14 mouse cellular contexts compared by ENCODE assay signal in genomic region chr9:18907699-18908098, GRCm38 (mm10). TPM values are rescaled to one million over a fixed set of nuclear protein-coding genes. Genes with fewer than 3 reads are reported as not detected.
"Had no signal": no experiment of that assay in that cellular context is flagged by ENCODE, and none has a peak within 500 bp of the region (broad histone marks: within the 10 kb centered on the region; RNA-seq: fewer than 3 reads in every experiment).

No protein-coding gene starts in this region.

RNA-seq across cellular contexts. Expression of gene Olfr832, which starts 29.2 kb away (rescaled TPM):
- total RNA-seq: neutrophil, adult 5-6 weeks had no signal
- polyA plus RNA-seq: neural tube, embryonic 13.5 days; neural tube, embryonic 14.5 days; neural tube, embryonic 15.5 days; small intestine, adult 2 months; spleen, adult 2 months; stomach, embryonic 14.5 days; stomach, embryonic 15.5 days; stomach, embryonic 16.5 days; stomach, postnatal 0 days; testis, adult 2 months; thymus, adult 2 months; thymus, postnatal 0 days; urinary bladder, adult 2 months had no signal

RNA-seq across cellular contexts. Expression of gene Olfr830, which starts 33.2 kb away (rescaled TPM):
- total RNA-seq: neutrophil, adult 5-6 weeks had no signal
- polyA plus RNA-seq: neural tube, embryonic 13.5 days; neural tube, embryonic 14.5 days; neural tube, embryonic 15.5 days; small intestine, adult 2 months; spleen, adult 2 months; stomach, embryonic 14.5 days; stomach, embryonic 15.5 days; stomach, embryonic 16.5 days; stomach, postnatal 0 days; testis, adult 2 months; thymus, adult 2 months; thymus, postnatal 0 days; urinary bladder, adult 2 months had no signal

RNA-seq across cellular contexts. Expression of gene Olfr829, which starts 53.0 kb away (rescaled TPM):
- total RNA-seq: neutrophil, adult 5-6 weeks had no signal
- polyA plus RNA-seq: neural tube, embryonic 13.5 days; neural tube, embryonic 14.5 days; neural tube, embryonic 15.5 days; small intestine, adult 2 months; spleen, adult 2 months; stomach, embryonic 14.5 days; stomach, embryonic 15.5 days; stomach, embryonic 16.5 days; stomach, postnatal 0 days; testis, adult 2 months; thymus, adult 2 months; urinary bladder, adult 2 months had no signal
